Mouse (Mus musculus): ENCODE data around the gene Fam227a. TPM values are rescaled to one million over a fixed set of nuclear protein-coding genes. Genes with fewer than 3 reads are reported as not detected.

Fam227a gene
- polyA plus RNA-seq, 2 experiments, result 1.3 to 7.9 TPM

GRCm38 (mm10) chr15:79581581-79581980 is 77.2 kb downstream of the Fam227a start:
- ATAC-seq (ENCODE audit: low FRiP score, low read depth) (no peak), DNase-seq (ENCODE audit: low spot score) (no peak)
- Histone ChIP-seq H3K4me3 (replicated peaks; ENCODE audit: low read length) (no peak overlapping the region), H3K9me3 (ENCODE audit: control insufficient read depth, low read length) (no peaks in the 10 kb centered on the region), H3K27ac (replicated peaks; ENCODE audit: low read depth, low read length) (no peak overlapping the region), H3K4me1 (ENCODE audit: control insufficient read depth, insufficient read depth, low read length) (no peaks in the 10 kb centered on the region), H3K36me3 (ENCODE audit: control insufficient read depth, insufficient read depth, low read length) (no peaks in the 10 kb centered on the region), H3K4me2 (replicated peaks; ENCODE audit: low read depth, low read length, severe bottlenecking) (no peak overlapping the region), H3K27me3 (ENCODE audit: control insufficient read depth, insufficient read depth, low read length) (no peaks in the 10 kb centered on the region), H3K9ac (ENCODE audit: low read depth, low read length, severe bottlenecking) (no peak overlapping the region)
- 57% methylated on average over 1 of the region's 1 CpGs for WGBS
- TF ChIP-seq POLR2A (IDR thresholded peaks at IDR 0.05; ENCODE audit: borderline replicate concordance, extremely low read depth, insufficient read depth, insufficient read length), result no peak

- WGBS, result 75% methylated on average over 6 of the region's 6 CpGs
- Histone ChIP-seq H3K36me3 (ENCODE audit: control insufficient read depth, insufficient read depth, low read length) (no peaks in the 10 kb centered on the region), H3K9ac (ENCODE audit: low read depth, low read length, severe bottlenecking) (no peak overlapping the region), H3K4me2 (replicated peaks; ENCODE audit: low read depth, low read length, severe bottlenecking) (no peak overlapping the region), H3K4me1 (ENCODE audit: control insufficient read depth, insufficient read depth, low read length) (no peaks in the 10 kb centered on the region), H3K4me3 (replicated peaks; ENCODE audit: low read length) (no peak overlapping the region), H3K27me3 (ENCODE audit: control insufficient read depth, insufficient read depth, low read length) (no peaks in the 10 kb centered on the region), H3K9me3 (ENCODE audit: control insufficient read depth, low read length) (no peaks in the 10 kb centered on the region), H3K27ac (replicated peaks; ENCODE audit: low read depth, low read length) (no peak overlapping the region)
- TF ChIP-seq POLR2A (IDR thresholded peaks at IDR 0.05; ENCODE audit: borderline replicate concordance, extremely low read depth, insufficient read depth, insufficient read length), result no peak
- ATAC-seq (ENCODE audit: low FRiP score, low read depth) (no peak), DNase-seq (ENCODE audit: low spot score) (no peak)
Measured at GRCm38 (mm10) chr15:79577671-79578426, 80.9 kb downstream of the Fam227a start.

- DNase-seq (ENCODE audit: low spot score), result no peak
- no peak for ATAC-seq (ENCODE audit: low FRiP score, low read depth)
- 93% methylated on average over 2 of the region's 2 CpGs for WGBS
- no peak overlapping the region for H3K4me3 ChIP-seq (replicated peaks; ENCODE audit: low read length)
- no peak overlapping the region for H3K27ac ChIP-seq (replicated peaks; ENCODE audit: low read depth, low read length)
- no peak overlapping the region for H3K9ac ChIP-seq (ENCODE audit: low read depth, low read length, severe bottlenecking)
- H3K27me3 ChIP-seq (ENCODE audit: control insufficient read depth, insufficient read depth, low read length), result no peaks in the 10 kb centered on the region
- no peaks in the 10 kb centered on the region for H3K9me3 ChIP-seq (ENCODE audit: control insufficient read depth, low read length)
- H3K36me3 ChIP-seq (ENCODE audit: control insufficient read depth, insufficient read depth, low read length), result no peaks in the 10 kb centered on the region
- TF ChIP-seq POLR2A (IDR thresholded peaks at IDR 0.05; ENCODE audit: borderline replicate concordance, extremely low read depth, insufficient read depth, insufficient read length), result no peak
- no peak overlapping the region for H3K4me2 ChIP-seq (replicated peaks; ENCODE audit: low read depth, low read length, severe bottlenecking)
- no peaks in the 10 kb centered on the region for H3K4me1 ChIP-seq (ENCODE audit: control insufficient read depth, insufficient read depth, low read length)
Measured at GRCm38 (mm10) chr15:79576947-79577346, 81.8 kb downstream of the Fam227a start.

- no peaks in the 10 kb centered on the region for H3K9me3 ChIP-seq (ENCODE audit: control insufficient read depth, low read length)
- TF ChIP-seq POLR2A (IDR thresholded peaks at IDR 0.05; ENCODE audit: borderline replicate concordance, extremely low read depth, insufficient read depth, insufficient read length), result no peak
- no peaks in the 10 kb centered on the region for H3K27me3 ChIP-seq (ENCODE audit: control insufficient read depth, insufficient read depth, low read length)
- H3K9ac ChIP-seq (ENCODE audit: low read depth, low read length, severe bottlenecking), result no peak overlapping the region
- H3K4me1 ChIP-seq (ENCODE audit: control insufficient read depth, insufficient read depth, low read length), result no peaks in the 10 kb centered on the region
- no peak for ATAC-seq (ENCODE audit: low FRiP score, low read depth)
- no peak overlapping the region for H3K4me2 ChIP-seq (replicated peaks; ENCODE audit: low read depth, low read length, severe bottlenecking)
- no peak overlapping the region for H3K27ac ChIP-seq (replicated peaks; ENCODE audit: low read depth, low read length)
- WGBS, result 55% methylated on average over 1 of the region's 1 CpGs
- DNase-seq (ENCODE audit: low spot score), result no peak
- no peaks in the 10 kb centered on the region for H3K36me3 ChIP-seq (ENCODE audit: control insufficient read depth, insufficient read depth, low read length)
- no peak overlapping the region for H3K4me3 ChIP-seq (replicated peaks; ENCODE audit: low read length)
Measured at GRCm38 (mm10) chr15:79575543-79576222, 83.1 kb downstream of the Fam227a start.

- Histone ChIP-seq H3K4me3 (replicated peaks; ENCODE audit: low read length) (no peak overlapping the region), H3K4me1 (ENCODE audit: control insufficient read depth, insufficient read depth, low read length) (no peaks in the 10 kb centered on the region), H3K4me2 (replicated peaks; ENCODE audit: low read depth, low read length, severe bottlenecking) (no peak overlapping the region), H3K9me3 (ENCODE audit: control insufficient read depth, low read length) (no peaks in the 10 kb centered on the region), H3K9ac (ENCODE audit: low read depth, low read length, severe bottlenecking) (no peak overlapping the region), H3K27me3 (ENCODE audit: control insufficient read depth, insufficient read depth, low read length) (no peaks in the 10 kb centered on the region), H3K27ac (replicated peaks; ENCODE audit: low read depth, low read length) (no peak overlapping the region), H3K36me3 (ENCODE audit: control insufficient read depth, insufficient read depth, low read length) (no peaks in the 10 kb centered on the region)
- 73% methylated on average over 9 of the region's 9 CpGs for WGBS
- ATAC-seq (ENCODE audit: low FRiP score, low read depth) (no peak), DNase-seq (ENCODE audit: low spot score) (no peak)
- no peak for TF ChIP-seq POLR2A (IDR thresholded peaks at IDR 0.05; ENCODE audit: borderline replicate concordance, extremely low read depth, insufficient read depth, insufficient read length)
Measured at GRCm38 (mm10) chr15:79562417-79562816, 96.3 kb downstream of the Fam227a start.
